Mouse (Mus musculus) heart, adult 2 months (tissue): ENCODE data around the gene Sfr1. TPM values are rescaled to one million over a fixed set of nuclear protein-coding genes. Genes with fewer than 3 reads are reported as not detected.

Experiments used
- DNase-seq, 2 experiments: peaks; one replicate each; pipeline ENCODE4 v3.0.0; 2021
- H3K27ac ChIP-seq: fragments of 200-600 bp; 2 replicates; pipeline ENCODE4 v1.8.1; 2022
- H3K27me3 ChIP-seq: fragments of 200-500 bp; 2 replicates; pipeline ENCODE4 v1.6.1; 2012; ENCODE audit warnings: mild to moderate bottlenecking, low read length, inconsistent platforms, mixed read lengths; ENCODE audit not compliant: control insufficient read depth, insufficient read depth
- H3K36me3 ChIP-seq: fragments of 200-500 bp; 2 replicates; pipeline ENCODE4 v1.6.1; 2012; ENCODE audit warnings: low read length, inconsistent platforms; ENCODE audit not compliant: control insufficient read depth, insufficient read depth
- H3K4me1 ChIP-seq: fragments of 200-500 bp; 2 replicates; pipeline ENCODE4 v1.6.1; 2011; ENCODE audit warnings: low read length; ENCODE audit not compliant: control insufficient read depth, insufficient read depth
- H3K4me3 ChIP-seq: fragments of 200-600 bp; 2 replicates; pipeline ENCODE4 v1.8.1; 2022
- H3K79me2 ChIP-seq: fragments of 200-500 bp; replicated peaks from 2 replicates; pipeline ENCODE4 v1.6.1; 2012; ENCODE audit warnings: mild to moderate bottlenecking, inconsistent platforms, low read length, moderate library complexity, mixed read lengths; ENCODE audit not compliant: control insufficient read depth, insufficient read depth
- H3K9ac ChIP-seq: fragments of 200-500 bp; 2 replicates; pipeline ENCODE4 v1.6.1; 2012; ENCODE audit warnings: low read depth, mild to moderate bottlenecking, control low read depth, inconsistent platforms, low read length, mixed read lengths
- CTCF ChIP-seq: fragments of 200-600 bp; IDR thresholded peaks from 2 replicates; pipeline ENCODE4 v1.8.1; 2022; ENCODE audit warnings: antibody characterized with exemption, mild to moderate bottlenecking, moderate library complexity
- EP300 ChIP-seq: fragments of 200-500 bp; IDR thresholded peaks from 2 replicates; pipeline ENCODE4 v1.6.1; 2011; ENCODE audit warnings: low read depth, low read length, control low read depth; ENCODE audit not compliant: insufficient read depth
- POLR2A ChIP-seq: fragments of 200-500 bp; IDR thresholded peaks from 2 replicates; pipeline ENCODE4 v1.6.1; 2011; ENCODE audit warnings: mild to moderate bottlenecking, low read depth, low read length, control low read depth; ENCODE audit not compliant: insufficient read depth
- WGBS: fragments of 180-500 bp; shearing (Covaris S2); methylation state at CpG from one replicate; pipeline ENCODE4 v1.1.7; 2018; 5-methylcytosine and 5-hydroxymethylcytosine counted together
- intact Hi-C: fragments of 180-260 bp; cut with DNase I; formaldehyde crosslinking; loops from one replicate; pipeline ENCODE4 v1.15.1; 2025
- polyA plus RNA-seq: library from polyadenylated mRNA; depleted of rRNA; stranded (reverse); fragments of >200 nt; gene quantifications from 2 replicates; pipeline ENCODE4 v1.2.3, GENCODE M21; 2012
- total RNA-seq, 2 experiments: library from RNA; stranded (reverse); gene quantifications; 2 replicates each; pipeline ENCODE4 v1.2.3; 2021

Gene Sfr1
- total and polyA plus RNA-seq, 3 experiments, result 56.1 to 67.7 (median 62.8) TPM

GRCm38 (mm10) chr19:47713457-47713856, 18.0 kb upstream of the Sfr1 start:
- Histone ChIP-seq H3K36me3 (no peaks in the 10 kb centered on the region), H3K9ac (no peak overlapping the region), H3K79me2 (no peaks in the 10 kb centered on the region), H3K4me1 (no peaks in the 10 kb centered on the region), H3K27me3 (no peaks in the 10 kb centered on the region), H3K4me3 (no peak overlapping the region), H3K27ac (no peak overlapping the region)
- intact Hi-C loops, result no loop called here
- WGBS, result 51% methylated on average over 9 of the region's 9 CpGs
- DNase-seq, result no peak
- TF ChIP-seq POLR2A, result no peak
- no peak for TF ChIP-seq CTCF
- TF ChIP-seq EP300, result no peak

GRCm38 (mm10) chr19:47716144-47716543, 15.3 kb upstream of the Sfr1 start:
- no peak overlapping the region for H3K9ac ChIP-seq
- no peak overlapping the region for H3K27ac ChIP-seq
- H3K4me3 ChIP-seq, result no peak overlapping the region
- no peaks in the 10 kb centered on the region for H3K79me2 ChIP-seq
- TF ChIP-seq EP300 (no peak), POLR2A (no peak), CTCF (peak; percentile 32)
- intact Hi-C loops, result no loop called here
- no peak for DNase-seq
- H3K27me3 ChIP-seq, result no peaks in the 10 kb centered on the region
- no peaks in the 10 kb centered on the region for H3K4me1 ChIP-seq
- WGBS, result 64% methylated on average over 2 of the region's 2 CpGs
- H3K36me3 ChIP-seq, result no peaks in the 10 kb centered on the region

- no peak overlapping the region for H3K4me3 ChIP-seq
- no peaks in the 10 kb centered on the region for H3K4me1 ChIP-seq
- TF ChIP-seq POLR2A (no peak), CTCF (no peak), EP300 (no peak)
- intact Hi-C loops, result no loop called here
- WGBS, result 81% methylated on average over 3 of the region's 3 CpGs
- no peak overlapping the region for H3K9ac ChIP-seq
- H3K27me3 ChIP-seq, result no peaks in the 10 kb centered on the region
- DNase-seq, result no peak
- no peaks in the 10 kb centered on the region for H3K36me3 ChIP-seq
- no peak overlapping the region for H3K27ac ChIP-seq
- H3K79me2 ChIP-seq, result no peaks in the 10 kb centered on the region
Measured at GRCm38 (mm10) chr19:47719147-47719546, 12.3 kb upstream of the Sfr1 start.

GRCm38 (mm10) chr19:47722471-47722870, 9.0 kb upstream of the Sfr1 start:
- no peak for DNase-seq
- no peaks in the 10 kb centered on the region for H3K4me1 ChIP-seq
- no peaks in the 10 kb centered on the region for H3K79me2 ChIP-seq
- H3K9ac ChIP-seq, result no peak overlapping the region
- 33% methylated on average over 6 of the region's 6 CpGs for WGBS
- H3K36me3 ChIP-seq, result no peaks in the 10 kb centered on the region
- intact Hi-C loops, result no loop called here
- no peaks in the 10 kb centered on the region for H3K27me3 ChIP-seq
- H3K27ac ChIP-seq, result no peak overlapping the region
- H3K4me3 ChIP-seq, result no peak overlapping the region
- no peak for TF ChIP-seq EP300
- no peak for TF ChIP-seq CTCF
- TF ChIP-seq POLR2A, result no peak

- Histone ChIP-seq H3K9ac (no peak overlapping the region), H3K4me1 (no peaks in the 10 kb centered on the region), H3K79me2 (no peaks in the 10 kb centered on the region), H3K27me3 (no peaks in the 10 kb centered on the region), H3K4me3 (no peak overlapping the region), H3K36me3 (no peaks in the 10 kb centered on the region), H3K27ac (no peak overlapping the region)
- no peak for DNase-seq
- WGBS, result 53% methylated on average over 4 of the region's 4 CpGs
- TF ChIP-seq POLR2A (no peak), CTCF (no peak), EP300 (no peak)
- intact Hi-C loops, result no loop called here
Measured at GRCm38 (mm10) chr19:47724903-47725302, 6.6 kb upstream of the Sfr1 start.

GRCm38 (mm10) chr19:47725643-47726140, 5.8 kb upstream of the Sfr1 start:
- Histone ChIP-seq H3K9ac (no peak overlapping the region), H3K36me3 (no peaks in the 10 kb centered on the region), H3K4me1 (no peaks in the 10 kb centered on the region), H3K27ac (no peak overlapping the region), H3K4me3 (no peak overlapping the region), H3K79me2 (no peaks in the 10 kb centered on the region), H3K27me3 (no peaks in the 10 kb centered on the region)
- no peak for TF ChIP-seq EP300
- TF ChIP-seq POLR2A, result no peak
- no peak for TF ChIP-seq CTCF
- WGBS, result 65% methylated on average over 7 of the region's 7 CpGs
- no peak for DNase-seq
- intact Hi-C loops, result no loop called here
